Mouse (Mus musculus): ENCODE data around the gene Tmem151b.
A peak's percentile ranks its signal among the peaks of the same experiment; 100 is the strongest.

- TF ChIP-seq MAFK (IDR thresholded peaks at IDR 0.05; ENCODE audit: insufficient read depth, low read depth, low read length) = no peak
- peak; percentile 81 for TF ChIP-seq ZC3H11A (IDR thresholded peaks at IDR 0.05; ENCODE audit: borderline replicate concordance, low read depth, low read length)
- TF ChIP-seq CHD2 (IDR thresholded peaks at IDR 0.05; ENCODE audit: low read depth, low read length) = no peak
Observed at GRCm38 (mm10) chr17:45551816-45552451, 2.5 kb upstream of the Tmem151b start.

All from ES-E14 (cell line).